ENCODE assay signal across 8 mouse cellular contexts in the genomic region with DNA sequence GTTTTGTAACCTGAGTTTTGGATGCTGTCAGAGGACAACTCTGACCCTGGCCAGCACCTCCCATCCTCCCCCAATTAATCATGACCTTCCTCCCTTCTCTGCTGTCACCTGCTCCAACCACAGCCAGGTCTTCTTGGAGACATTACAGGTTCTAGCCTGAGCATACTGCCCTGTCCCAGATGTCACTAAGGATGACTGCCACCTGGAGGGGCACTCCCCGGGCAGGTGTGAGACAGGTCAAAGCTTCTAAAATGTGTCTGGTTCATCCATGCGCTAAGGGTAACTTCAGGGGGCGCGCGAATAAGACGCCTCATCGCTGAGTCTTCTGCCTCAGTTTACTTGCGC. TPM values are rescaled to one million over a fixed set of nuclear protein-coding genes. Genes with fewer than 3 reads are reported as not detected.
DNase-seq lines count a peak whose midpoint lies in the region; ATAC-seq and TF ChIP-seq lines count a peak whose summit lies in the region.

No protein-coding gene starts in this region.

- no peak for TF ChIP-seq CTCF in ES-Bruce4 (IDR thresholded peaks at IDR 0.05; ENCODE audit: low read depth, low read length)
- TF ChIP-seq CTCF in forebrain, postnatal 0 days (IDR thresholded peaks at IDR 0.05; ENCODE audit: low read depth): peak; percentile 45

- no peak for TF ChIP-seq EP300 in ES-Bruce4 (IDR thresholded peaks at IDR 0.05; ENCODE audit: insufficient read depth, low read depth, low read length)

- H3K9me3 ChIP-seq in heart, embryonic 10.5 days: no peaks in the 10 kb centered on the region
- H3K9me3 ChIP-seq in ES-Bruce4 (replicated peaks; ENCODE audit: control insufficient read depth, insufficient read depth, low read length, poor library complexity, severe bottlenecking): no peaks in the 10 kb centered on the region
- no peaks in the 10 kb centered on the region for H3K9me3 ChIP-seq in forebrain, postnatal 0 days (ENCODE audit: low read length)

- peak overlapping the region; percentile 54 for H3K9ac ChIP-seq in ES-Bruce4 (ENCODE audit: low read depth, poor library complexity, severe bottlenecking)
- H3K9ac ChIP-seq in forebrain, postnatal 0 days: peak overlapping the region; percentile 66

- peak overlapping the region; percentile 94 for H3K4me2 ChIP-seq in forebrain, postnatal 0 days (ENCODE audit: low read depth)

- peaks cover 39% of the 10 kb centered on the region for H3K79me2 ChIP-seq in macrophage (ENCODE audit: inconsistent target)

- peaks cover 45% of the 10 kb centered on the region for H3K4me1 ChIP-seq in heart, embryonic 10.5 days
- peaks cover 2% of the 10 kb centered on the region for H3K4me1 ChIP-seq in ES-Bruce4 (ENCODE audit: control insufficient read depth, insufficient read depth, low read length)
- peaks cover 8% of the 10 kb centered on the region for H3K4me1 ChIP-seq in forebrain, postnatal 0 days (ENCODE audit: insufficient read depth)

- no peaks in the 10 kb centered on the region for H3K27me3 ChIP-seq in heart, embryonic 10.5 days (ENCODE audit: insufficient read depth, poor library complexity, severe bottlenecking)
- H3K27me3 ChIP-seq in ES-Bruce4 (ENCODE audit: control insufficient read depth, insufficient read depth, low read length, poor library complexity, severe bottlenecking): no peaks in the 10 kb centered on the region
- H3K27me3 ChIP-seq in forebrain, postnatal 0 days (ENCODE audit: insufficient read depth, low read length): no peaks in the 10 kb centered on the region

- H3K36me3 ChIP-seq in heart, embryonic 10.5 days: peaks cover 47% of the 10 kb centered on the region
- H3K36me3 ChIP-seq in ES-Bruce4 (ENCODE audit: control insufficient read depth, insufficient read depth, low read length, poor library complexity, severe bottlenecking) (peaks cover 19% of the 10 kb centered on the region), macrophage (ENCODE audit: inconsistent target) (peaks cover 25% of the 10 kb centered on the region; the same call in 1 of the 2 replicates)
- peaks cover 40% of the 10 kb centered on the region for H3K36me3 ChIP-seq in forebrain, postnatal 0 days (ENCODE audit: insufficient read depth)

- WGBS in heart, embryonic 10.5 days: 1% methylated on average over 8 of the region's 8 CpGs
- WGBS in forebrain, postnatal 0 days: 2% methylated on average over 8 of the region's 8 CpGs
- WGBS in macrophage (ENCODE audit: missing documents): 2% methylated on average over 8 of the region's 8 CpGs

- peak overlapping the region; percentile 96 for H3K27ac ChIP-seq in heart, embryonic 10.5 days
- peak overlapping the region; percentile 39; the same call in 1 of the 2 replicates for H3K27ac ChIP-seq in ES-Bruce4 (ENCODE audit: insufficient read depth, low read length)
- peak overlapping the region; percentile 89 for H3K27ac ChIP-seq in forebrain, postnatal 0 days (ENCODE audit: low read depth, low read length)
- peak overlapping the region; percentile 36 for H3K27ac ChIP-seq in macrophage

- intact Hi-C loops in heart, postnatal 25 days (cut with DNase I): loop anchor here (2.0 kb wide), 1 partner anchor 51 kb away; a partner anchor contains a TSS

- no peak; the same call in 1 of the 2 replicates for ATAC-seq in forebrain, postnatal 0 days

- H3K4me3 ChIP-seq in heart, embryonic 10.5 days: peak overlapping the region; percentile 86
- H3K4me3 ChIP-seq in ES-Bruce4 (ENCODE audit: low read depth, low read length) (peak overlapping the region; percentile 71), macrophage (ENCODE audit: inconsistent target) (peak overlapping the region; percentile 32)
- peak overlapping the region; percentile 43 for H3K4me3 ChIP-seq in forebrain, postnatal 0 days (ENCODE audit: low read depth, low read length)

- DNase-seq in heart, embryonic 10.5 days (ENCODE audit: low spot score): no peak
- DNase-seq in heart, postnatal 25 days (ENCODE audit: low spot score): no peak
- DNase-seq in forebrain, postnatal 0 days: no peak
- no peak for DNase-seq in layer of hippocampus, adult 9-10 months (ENCODE audit: low spot score)
- DNase-seq in embryo, embryonic 11 days: no peak
- no peak for DNase-seq in urinary bladder, postnatal 25 days (ENCODE audit: low spot score)

- TF ChIP-seq POLR2A in ES-Bruce4 (IDR thresholded peaks at IDR 0.05; ENCODE audit: insufficient read depth, low read length): no peak

RNA-seq across cellular contexts. Expression of a gene that starts 0.4 kb away (rescaled TPM):
- 193 and 205 TPM in 2 replicates for polyA plus RNA-seq in heart, embryonic 10.5 days (2016; fragmentation: Nextera tagmentation; extraction: Ambion mirVana)
- total RNA-seq in heart, postnatal 25 days (2021): 10 to 100 TPM; 40.9 to 45.2 TPM
- polyA plus RNA-seq in ES-Bruce4 (2011; ENCODE audit: insufficient read depth, insufficient read length, low read depth, missing spikeins): 55.9 and 67.7 TPM in 2 replicates
- total RNA-seq in forebrain, postnatal 0 days (2014; rRNA removed): 46.2 and 48.8 TPM in 2 replicates
- 139 and 156 TPM in 2 replicates for polyA plus RNA-seq in forebrain, postnatal 0 days (2015; fragmentation: Nextera tagmentation; extraction: Ambion mirVana)
- 10 to 100 TPM; 15.6 to 49.9 (median 36.1) TPM for total RNA-seq in macrophage (2018; cell fraction: chromatin; rRNA removed)
- total RNA-seq in macrophage (2018; cell fraction: cytosol; rRNA removed): 10 to 100 TPM; 23.1 to 42.6 (median 32.3) TPM
- 10 to 100 TPM; 23.8 to 49.2 (median 34.0) TPM for total RNA-seq in macrophage (2018; cell fraction: nucleus; rRNA removed)
- polyA plus RNA-seq in macrophage (2018): 20.1 to 39.0 TPM (median 34.2 TPM) in 3 replicates

RNA-seq across cellular contexts. Expression of a gene that starts 51.3 kb away (rescaled TPM):
- polyA plus RNA-seq in heart, embryonic 10.5 days (2016; fragmentation: Nextera tagmentation; extraction: Ambion mirVana): 40.3 and 43.8 TPM in 2 replicates
- total RNA-seq in heart, postnatal 25 days (2021): 10 to 100 TPM; 42.4 to 53.7 TPM
- polyA plus RNA-seq in ES-Bruce4 (2011; ENCODE audit: insufficient read depth, insufficient read length, low read depth, missing spikeins) (74.1 and 84.2 TPM in 2 replicates), macrophage (2018) (7.6 to 17.2 TPM (median 10.7 TPM) in 3 replicates)
- total RNA-seq in forebrain, postnatal 0 days (2014; rRNA removed): 72.6 and 84.8 TPM in 2 replicates
- polyA plus RNA-seq in forebrain, postnatal 0 days (2015; fragmentation: Nextera tagmentation; extraction: Ambion mirVana): 22.7 and 34.5 TPM in 2 replicates
- 10 to 100 TPM in 25 of 26 experiments, 1 to 10 TPM in 1; 7.8 to 51.2 (median 32.8) TPM for total RNA-seq in macrophage (2018; cell fraction: chromatin; rRNA removed)
- 10 to 100 TPM in 18 of 26 experiments, 1 to 10 TPM in 8; 7.4 to 15.5 (median 10.6) TPM for total RNA-seq in macrophage (2018; cell fraction: cytosol; rRNA removed)
- 10 to 100 TPM in 25 of 26 experiments, 1 to 10 TPM in 1; 8.9 to 49.9 (median 18.6) TPM for total RNA-seq in macrophage (2018; cell fraction: nucleus; rRNA removed)

Comparison
In these comparisons a context has a peak if more than half of its experiments do, and no peak if none do; other contexts are left out.
1. H3K27ac ChIP-seq: peak in every context shown above with its lines; median percentile 96 in heart, embryonic 10.5 days; 89 in forebrain, postnatal 0 days; 39 in ES-Bruce4; 36 in macrophage.
2. H3K4me3 ChIP-seq: peak in every context shown above with its lines; median percentile 86 in heart, embryonic 10.5 days; 71 in ES-Bruce4; 43 in forebrain, postnatal 0 days; 32 in macrophage.